Mouse (Mus musculus) ES-E14 (cell line): ENCODE measurements at regions not wholly inside any gene's neighbourhood (a gene's known extent, or its start where the extent isn't known, plus 50 kb on each side); places are given as distances from the start of the nearest gene placed in this dataset.

Experiments used
- DNase-seq: peaks from one replicate; pipeline ENCODE4 v3.0.0-alpha.2; 2013; ENCODE audit warnings: low read depth, low spot score
- H3K27ac ChIP-seq: 2 replicates; pipeline ENCODE4 v1.5.1; 2012; ENCODE audit warnings: low read depth, mild to moderate bottlenecking, low read length, moderate library complexity, mixed read lengths; ENCODE audit not compliant: poor library complexity, insufficient read depth, severe bottlenecking
- H3K36me3 ChIP-seq: 2 replicates; pipeline ENCODE4 v1.6.1; 2012; ENCODE audit warnings: mild to moderate bottlenecking, low read length, moderate library complexity, mixed read lengths; ENCODE audit not compliant: control insufficient read depth, poor library complexity, insufficient read depth, severe bottlenecking
- H3K4me1 ChIP-seq, 2 experiments: fragments of 150-350 bp in 1 of 2; sonication (generic) in 1 of 2; 2 replicates each; pipeline ENCODE4 v1.6.1; 2012; ENCODE audit warnings: low read length in 2 of 2, mild to moderate bottlenecking in 1 of 2, mixed read lengths in 1 of 2; ENCODE audit not compliant: control insufficient read depth in 2 of 2, insufficient read depth in 2 of 2, poor library complexity in 1 of 2
- H3K4me3 ChIP-seq, 2 experiments: fragments of 150-350 bp in 1 of 2; sonication (generic) in 1 of 2; 2 replicates each; pipeline ENCODE4 v1.5.1; 2012; ENCODE audit warnings: low read length in 2 of 2, low read depth in 1 of 2, mild to moderate bottlenecking in 1 of 2, mixed read lengths in 1 of 2; ENCODE audit not compliant: insufficient read depth in 1 of 2, poor library complexity in 1 of 2, severe bottlenecking in 1 of 2
- H3K9ac ChIP-seq: 2 replicates; pipeline ENCODE4 v1.6.1; 2012; ENCODE audit warnings: low read depth, mild to moderate bottlenecking, low read length, mixed read lengths; ENCODE audit not compliant: poor library complexity, insufficient read depth, severe bottlenecking
- H3K9me3 ChIP-seq: fragments of 150-350 bp; sonication (generic); 2 replicates; pipeline ENCODE4 v1.6.1; 2012; ENCODE audit warnings: low read depth, mild to moderate bottlenecking, low read length; ENCODE audit not compliant: control insufficient read depth, insufficient read depth
- CHD2 ChIP-seq: IDR thresholded peaks from 2 replicates; pipeline ENCODE4 v1.6.1; 2014; ENCODE audit warnings: mild to moderate bottlenecking, low read depth, low read length, inconsistent platforms
- HCFC1 ChIP-seq: IDR thresholded peaks from 2 replicates; pipeline ENCODE4 v1.6.1; 2012; ENCODE audit warnings: low read length, inconsistent platforms, borderline replicate concordance; ENCODE audit not compliant: insufficient read depth
- MAFK ChIP-seq: IDR thresholded peaks from 2 replicates; pipeline ENCODE4 v1.6.1; 2014; ENCODE audit warnings: mild to moderate bottlenecking, low read depth, low read length, inconsistent platforms; ENCODE audit not compliant: insufficient read depth
- ZC3H11A ChIP-seq: IDR thresholded peaks from 2 replicates; pipeline ENCODE4 v1.6.1; 2012; ENCODE audit warnings: low read depth, mild to moderate bottlenecking, inconsistent platforms, low read length, borderline replicate concordance
- ZNF384 ChIP-seq: IDR thresholded peaks from 2 replicates; pipeline ENCODE4 v1.6.1; 2012; ENCODE audit warnings: low read depth, low read length, inconsistent platforms
- in situ Hi-C, 2 experiments: fragments of 600-800 bp; cut with MboI; formaldehyde crosslinking; loops; one replicate each; pipeline ENCODE4 v1.15.1; 2025; ENCODE audit warnings: low sequenced_read_pairs in 2 of 2, inconsistent platforms in 1 of 2; ENCODE audit not compliant: unreplicated experiment in 2 of 2

DNA sequence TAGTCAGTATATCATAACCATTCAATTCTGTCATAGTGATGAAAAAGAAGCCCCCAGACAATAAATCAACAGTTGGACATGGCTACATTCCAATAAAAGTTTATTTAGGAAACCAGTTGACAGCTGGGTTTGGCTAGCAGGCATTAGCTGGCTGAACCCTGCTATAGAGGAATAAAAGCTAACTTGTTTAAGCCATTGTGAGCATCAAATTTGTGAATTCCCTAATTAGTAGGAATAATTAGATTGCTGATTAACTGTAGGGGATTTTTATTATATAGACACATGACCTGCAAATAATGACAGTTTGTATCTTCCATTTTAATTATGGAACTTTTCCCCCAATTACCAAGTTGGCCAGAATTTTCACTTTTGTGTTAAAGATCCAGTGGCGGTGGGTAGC lies 659.8 kb downstream of the Rwdd3 start:
- Histone ChIP-seq H3K4me3 (no peak overlapping the region), H3K4me1 (no peaks in the 10 kb centered on the region), H3K27ac (no peak overlapping the region), H3K9ac (no peak overlapping the region), H3K36me3 (no peaks in the 10 kb centered on the region), H3K9me3 (no peaks in the 10 kb centered on the region)
- DNase-seq = no peak
- in situ Hi-C loops = no loop called here
- TF ChIP-seq MAFK = no peak
- TF ChIP-seq HCFC1 = no peak
- TF ChIP-seq CHD2 = no peak
- no peak for TF ChIP-seq ZNF384
- TF ChIP-seq ZC3H11A = no peak

DNA sequence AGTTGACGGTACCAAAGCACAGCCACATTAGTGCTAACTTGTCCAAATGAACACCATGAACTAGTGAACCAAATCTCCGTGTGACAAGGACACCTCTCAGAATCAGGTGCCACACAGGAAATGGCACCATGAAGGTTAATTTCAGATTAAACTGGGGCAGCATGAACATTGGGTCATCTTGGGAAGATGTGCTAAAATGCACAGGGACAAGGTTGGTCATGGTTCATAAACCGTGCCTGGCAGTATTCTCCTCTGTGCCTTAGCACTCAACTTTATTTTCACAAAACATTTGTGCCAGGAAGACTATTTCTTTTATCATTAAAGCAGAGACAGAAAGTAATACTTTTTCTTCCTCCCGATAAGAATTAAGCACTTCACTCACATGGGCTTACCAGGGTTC lies 672.6 kb downstream of the Rwdd3 start:
- Histone ChIP-seq H3K9me3 (no peaks in the 10 kb centered on the region), H3K9ac (no peak overlapping the region), H3K4me3 (no peak overlapping the region), H3K4me1 (no peaks in the 10 kb centered on the region), H3K27ac (no peak overlapping the region), H3K36me3 (no peaks in the 10 kb centered on the region)
- no peak for DNase-seq
- in situ Hi-C loops = no loop called here
- TF ChIP-seq CHD2 (no peak), ZC3H11A (no peak), HCFC1 (no peak), MAFK (no peak), ZNF384 (no peak)

DNA sequence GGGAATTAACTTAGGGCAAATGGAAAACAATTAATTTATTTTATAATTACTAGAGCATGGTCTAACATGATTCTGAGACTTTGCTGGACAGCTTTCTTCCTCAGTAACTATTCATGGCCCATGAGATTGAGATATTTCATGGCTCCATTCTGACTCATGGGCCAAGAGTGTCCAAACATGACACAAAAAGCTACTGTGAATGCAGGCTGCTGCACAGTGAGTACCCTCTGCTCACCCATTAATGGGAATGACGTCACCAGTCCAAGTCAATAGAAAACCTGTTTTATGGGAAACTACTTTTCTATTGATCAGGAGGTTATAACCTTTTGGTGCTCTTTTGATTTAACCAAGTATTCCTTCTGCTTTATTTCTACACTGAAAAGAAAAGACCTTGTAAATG lies 693.6 kb downstream of the Rwdd3 start:
- in situ Hi-C loops = no loop called here
- DNase-seq = no peak
- Histone ChIP-seq H3K36me3 (no peaks in the 10 kb centered on the region), H3K4me1 (no peaks in the 10 kb centered on the region), H3K9me3 (no peaks in the 10 kb centered on the region), H3K9ac (no peak overlapping the region), H3K4me3 (no peak overlapping the region), H3K27ac (no peak overlapping the region)
- no peak for TF ChIP-seq ZNF384
- TF ChIP-seq MAFK = no peak
- no peak for TF ChIP-seq CHD2
- TF ChIP-seq ZC3H11A = no peak
- TF ChIP-seq HCFC1 = no peak

DNA sequence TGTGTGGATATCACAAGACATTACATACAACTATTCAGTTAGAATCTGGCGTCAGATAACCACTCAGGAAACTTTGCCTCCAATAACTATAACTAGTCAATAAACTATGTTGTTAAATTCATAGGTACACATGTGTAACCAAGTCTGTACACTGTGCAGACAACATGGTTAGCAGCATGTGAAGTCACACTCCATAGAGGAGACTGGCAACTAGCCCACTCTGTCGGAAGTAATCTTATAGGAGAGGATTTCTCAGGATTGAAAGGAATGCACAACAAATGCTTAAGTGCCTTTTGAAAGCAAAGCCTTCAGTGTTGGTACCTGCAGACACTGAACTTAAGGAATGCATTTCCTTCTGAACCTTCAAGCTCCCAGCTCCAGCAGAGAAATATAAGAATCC lies 693.0 kb upstream of the Ptbp2 start:
- DNase-seq = no peak
- Histone ChIP-seq H3K9me3 (no peaks in the 10 kb centered on the region), H3K9ac (no peak overlapping the region), H3K4me3 (no peak overlapping the region), H3K27ac (no peak overlapping the region), H3K36me3 (no peaks in the 10 kb centered on the region), H3K4me1 (no peaks in the 10 kb centered on the region)
- TF ChIP-seq ZNF384 (no peak), HCFC1 (no peak), ZC3H11A (no peak)
- in situ Hi-C loops = no loop called here

DNA sequence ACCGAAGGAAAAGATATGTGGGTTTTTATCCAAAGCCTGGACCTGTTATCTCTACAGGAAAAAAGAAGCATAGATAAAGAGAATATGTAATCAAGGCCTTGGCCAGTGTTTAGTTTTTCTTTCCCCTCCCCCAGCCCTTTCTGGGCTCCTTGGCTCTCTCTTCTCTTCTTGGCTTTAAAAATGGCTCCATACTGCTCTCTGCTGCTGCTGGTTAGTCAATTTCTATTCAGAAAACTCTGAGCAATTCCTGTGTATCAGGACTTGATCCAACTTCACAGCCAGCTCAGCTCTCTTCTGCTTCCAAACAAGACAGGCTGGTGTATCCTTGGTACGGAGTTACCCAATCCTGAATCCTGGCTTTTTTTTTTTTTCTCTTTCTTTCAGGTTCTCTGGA lies 689.4 kb upstream of the Ptbp2 start:
- in situ Hi-C loops = no loop called here
- H3K27ac ChIP-seq = no peak overlapping the region
- no peak overlapping the region for H3K4me3 ChIP-seq
- H3K9me3 ChIP-seq = no peaks in the 10 kb centered on the region
- H3K36me3 ChIP-seq = no peaks in the 10 kb centered on the region
- H3K9ac ChIP-seq = no peak overlapping the region
- no peak for DNase-seq
- TF ChIP-seq ZC3H11A = no peak
- TF ChIP-seq ZNF384 = no peak
- TF ChIP-seq CHD2 = no peak
- no peaks in the 10 kb centered on the region for H3K4me1 ChIP-seq
